Mouse (Mus musculus) forebrain, postnatal 0 days (tissue): ENCODE data around the gene Ltbp1. TPM values are rescaled to one million over a fixed set of nuclear protein-coding genes. Genes with fewer than 3 reads are reported as not detected.

Source experiments
- ATAC-seq: fragments of 200-750 bp; cut with Nextera tagmentation; 2 replicates; pipeline ENCODE4 v1.8.0; 2017; ENCODE audit warnings: mild to moderate bottlenecking, moderate library complexity
- DNase-seq: peaks from one replicate; pipeline ENCODE4 v3.0.0-alpha.2; 2015
- H3K27ac ChIP-seq: fragments of 300-500 bp; sonication (generic); 2 replicates; pipeline ENCODE4 v1.5.1; 2014; ENCODE audit warnings: low read depth, mild to moderate bottlenecking, antibody characterized with exemption, low read length, moderate library complexity, mixed read lengths
- H3K27me3 ChIP-seq: fragments of 300-500 bp; sonication (generic); 2 replicates; pipeline ENCODE4 v1.6.1; 2014; ENCODE audit warnings: mild to moderate bottlenecking, low read length, mixed read lengths; ENCODE audit not compliant: insufficient read depth
- H3K36me3 ChIP-seq: fragments of 300-500 bp; sonication (generic); 2 replicates; pipeline ENCODE4 v1.6.1; 2014; ENCODE audit warnings: mild to moderate bottlenecking, moderate library complexity; ENCODE audit not compliant: insufficient read depth
- H3K4me1 ChIP-seq: fragments of 300-500 bp; sonication (generic); 2 replicates; pipeline ENCODE4 v1.6.1; 2014; ENCODE audit warnings: antibody characterized with exemption; ENCODE audit not compliant: insufficient read depth
- H3K4me2 ChIP-seq: fragments of 300-500 bp; sonication (generic); 2 replicates; pipeline ENCODE4 v1.6.1; 2014; ENCODE audit warnings: low read depth, mild to moderate bottlenecking, moderate library complexity
- H3K4me3 ChIP-seq: fragments of 300-500 bp; sonication (generic); 2 replicates; pipeline ENCODE4 v1.5.1; 2014; ENCODE audit warnings: low read depth, low read length, mixed read lengths
- H3K9ac ChIP-seq: fragments of 300-500 bp; sonication (generic); 2 replicates; pipeline ENCODE4 v1.6.1; 2014; ENCODE audit warnings: mild to moderate bottlenecking
- H3K9me3 ChIP-seq: fragments of 300-500 bp; sonication (generic); 2 replicates; pipeline ENCODE4 v1.6.1; 2016; ENCODE audit warnings: low read length
- CTCF ChIP-seq: sonication (generic); IDR thresholded peaks from 2 replicates; pipeline ENCODE4 v1.5.1; 2016; ENCODE audit warnings: antibody characterized with exemption, control low read depth, low read depth
- WGBS: fragments of 180-500 bp; shearing (Covaris S2); extraction: QIAGEN DNeasy Blood & Tissue Kit; methylation state at CpG from one replicate; pipeline ENCODE4 v1.1.7; 2014; 5-methylcytosine and 5-hydroxymethylcytosine counted together
- polyA plus RNA-seq: library from polyadenylated mRNA; unstranded; fragments of >200 nt; fragmentation: Nextera tagmentation; extraction: Ambion mirVana; gene quantifications from 2 replicates; pipeline ENCODE4 v1.2.1, GENCODE M21; 2015
- total RNA-seq: library from RNA; depleted of rRNA; stranded (reverse); fragments of >200 nt; gene quantifications from 2 replicates; pipeline ENCODE4 v1.2.3, GENCODE M21; 2014

The Ltbp1 gene
- total and polyA plus RNA-seq, 2 experiments from 2014 or later = 1.5 to 5.2 TPM

- TF ChIP-seq CTCF = no peak
Measured at GRCm38 (mm10) chr17:75233206-75233605, 227.8 kb downstream of the Ltbp1 start.

GRCm38 (mm10) chr17:75233923-75234322, 228.6 kb downstream of the Ltbp1 start:
- Histone ChIP-seq H3K4me2 (no peak overlapping the region), H3K4me1 (no peaks in the 10 kb centered on the region), H3K36me3 (no peaks in the 10 kb centered on the region), H3K4me3 (no peak overlapping the region), H3K9me3 (no peaks in the 10 kb centered on the region), H3K9ac (no peak overlapping the region), H3K27ac (no peak overlapping the region), H3K27me3 (no peaks in the 10 kb centered on the region)
- 90% methylated on average over 4 of the region's 4 CpGs for WGBS
- ATAC-seq (no peak), DNase-seq (no peak)
- no peak for TF ChIP-seq CTCF

More at GRCm38 (mm10) chr17:75233206-75233605, 227.8 kb downstream of the Ltbp1 start:
- no peak overlapping the region for H3K4me3 ChIP-seq
- WGBS = 10% methylated on average over 2 of the region's 2 CpGs
- no peak overlapping the region for H3K4me2 ChIP-seq
- DNase-seq (no peak), ATAC-seq (no peak)
- no peak overlapping the region for H3K9ac ChIP-seq
- H3K36me3 ChIP-seq = no peaks in the 10 kb centered on the region
- H3K27me3 ChIP-seq = no peaks in the 10 kb centered on the region
- no peak overlapping the region for H3K27ac ChIP-seq
- no peaks in the 10 kb centered on the region for H3K9me3 ChIP-seq
- no peaks in the 10 kb centered on the region for H3K4me1 ChIP-seq

DNA sequence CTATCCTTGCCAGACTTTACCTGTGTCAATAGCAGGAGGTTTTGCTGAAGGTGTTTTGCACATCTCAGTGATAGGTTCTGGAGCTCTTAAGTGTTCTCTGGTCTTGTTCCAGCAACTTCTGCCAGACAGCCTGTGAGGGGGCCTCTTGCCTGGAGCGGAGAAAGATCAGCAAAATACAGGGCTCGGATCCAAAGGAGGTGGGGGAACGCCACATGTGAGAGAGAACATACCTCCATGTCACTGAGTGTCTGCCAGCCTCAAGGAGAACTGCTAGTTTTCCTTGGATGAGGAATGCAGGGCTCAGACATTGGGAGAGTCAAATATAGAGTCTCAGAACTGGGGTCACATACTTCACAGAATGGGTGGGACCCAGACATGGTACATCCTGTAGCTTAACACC, 230.4 kb downstream of the Ltbp1 start:
- Histone ChIP-seq H3K27ac (no peak overlapping the region), H3K4me2 (no peak overlapping the region), H3K27me3 (no peaks in the 10 kb centered on the region), H3K36me3 (no peaks in the 10 kb centered on the region), H3K9ac (no peak overlapping the region), H3K4me3 (no peak overlapping the region), H3K4me1 (no peaks in the 10 kb centered on the region), H3K9me3 (no peaks in the 10 kb centered on the region)
- TF ChIP-seq CTCF = no peak
- DNase-seq (no peak), ATAC-seq (no peak)
- 68% methylated on average over 3 of the region's 3 CpGs for WGBS

DNA sequence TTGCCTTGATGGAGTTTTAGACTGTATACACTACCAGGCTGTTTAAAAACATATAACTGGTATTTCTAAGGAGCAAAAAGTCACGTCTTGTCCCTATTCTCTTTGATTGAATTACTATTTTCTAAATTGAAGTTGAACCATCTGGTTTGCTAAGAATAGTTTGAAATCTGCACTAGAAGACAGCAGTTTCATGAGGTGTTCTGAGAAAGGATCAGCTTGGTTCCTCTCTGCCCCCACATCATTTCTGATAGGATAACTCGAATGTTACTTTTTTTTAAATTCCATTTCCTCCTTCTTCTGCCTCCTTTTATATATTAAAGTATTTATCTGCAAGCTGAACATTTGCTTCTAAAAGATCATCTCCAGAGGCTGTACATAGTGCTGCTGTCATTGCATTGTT, 231.2 kb downstream of the Ltbp1 start:
- H3K36me3 ChIP-seq = no peaks in the 10 kb centered on the region
- no peak for DNase-seq
- no peak overlapping the region for H3K4me3 ChIP-seq
- no peaks in the 10 kb centered on the region for H3K4me1 ChIP-seq
- no peaks in the 10 kb centered on the region for H3K9me3 ChIP-seq
- H3K27me3 ChIP-seq = no peaks in the 10 kb centered on the region
- no peak overlapping the region for H3K4me2 ChIP-seq
- 89% methylated on average over 2 of the region's 2 CpGs for WGBS
- H3K9ac ChIP-seq = no peak overlapping the region
- TF ChIP-seq CTCF = no peak
- ATAC-seq = no peak
- no peak overlapping the region for H3K27ac ChIP-seq

- Histone ChIP-seq H3K27ac (no peak overlapping the region), H3K4me1 (no peaks in the 10 kb centered on the region), H3K9me3 (no peaks in the 10 kb centered on the region), H3K4me2 (no peak overlapping the region), H3K9ac (no peak overlapping the region), H3K36me3 (no peaks in the 10 kb centered on the region), H3K4me3 (no peak overlapping the region), H3K27me3 (no peaks in the 10 kb centered on the region)
- DNase-seq (no peak), ATAC-seq (no peak)
- 94% methylated on average over 3 of the region's 3 CpGs for WGBS
- no peak for TF ChIP-seq CTCF
Measured at GRCm38 (mm10) chr17:75237456-75237855, 232.1 kb downstream of the Ltbp1 start.

DNA sequence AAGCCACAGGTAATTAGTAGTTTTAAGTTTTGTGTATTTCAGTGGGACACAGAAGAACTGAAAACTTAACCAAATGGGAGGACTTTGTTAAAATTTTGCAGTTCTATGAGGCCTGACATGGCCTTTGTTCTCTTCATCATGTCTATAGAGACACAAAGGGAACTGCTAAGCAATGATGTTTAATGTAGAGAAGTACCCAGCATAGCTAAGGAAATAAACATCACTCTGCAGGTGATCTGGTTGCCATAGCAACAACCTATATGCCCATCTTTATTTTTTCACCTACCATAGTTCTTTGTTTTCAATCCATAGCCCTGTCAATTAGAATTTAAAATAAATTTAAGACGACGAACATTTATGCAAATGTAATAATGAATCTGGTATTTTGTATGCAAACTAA, 233.3 kb downstream of the Ltbp1 start:
- Histone ChIP-seq H3K4me2 (no peak overlapping the region), H3K9ac (no peak overlapping the region), H3K4me1 (no peaks in the 10 kb centered on the region), H3K27ac (no peak overlapping the region), H3K4me3 (no peak overlapping the region), H3K9me3 (no peaks in the 10 kb centered on the region), H3K36me3 (no peaks in the 10 kb centered on the region), H3K27me3 (no peaks in the 10 kb centered on the region)
- WGBS = 67% methylated on average over 2 of the region's 2 CpGs
- TF ChIP-seq CTCF = no peak
- DNase-seq (no peak), ATAC-seq (no peak)

GRCm38 (mm10) chr17:75239545-75239944, 234.2 kb downstream of the Ltbp1 start:
- 62% methylated on average over 3 of the region's 3 CpGs for WGBS
- DNase-seq (no peak), ATAC-seq (no peak)
- Histone ChIP-seq H3K9me3 (no peaks in the 10 kb centered on the region), H3K9ac (no peak overlapping the region), H3K4me1 (no peaks in the 10 kb centered on the region), H3K27me3 (no peaks in the 10 kb centered on the region), H3K4me2 (no peak overlapping the region), H3K36me3 (no peaks in the 10 kb centered on the region), H3K4me3 (no peak overlapping the region), H3K27ac (no peak overlapping the region)
- no peak for TF ChIP-seq CTCF

DNA sequence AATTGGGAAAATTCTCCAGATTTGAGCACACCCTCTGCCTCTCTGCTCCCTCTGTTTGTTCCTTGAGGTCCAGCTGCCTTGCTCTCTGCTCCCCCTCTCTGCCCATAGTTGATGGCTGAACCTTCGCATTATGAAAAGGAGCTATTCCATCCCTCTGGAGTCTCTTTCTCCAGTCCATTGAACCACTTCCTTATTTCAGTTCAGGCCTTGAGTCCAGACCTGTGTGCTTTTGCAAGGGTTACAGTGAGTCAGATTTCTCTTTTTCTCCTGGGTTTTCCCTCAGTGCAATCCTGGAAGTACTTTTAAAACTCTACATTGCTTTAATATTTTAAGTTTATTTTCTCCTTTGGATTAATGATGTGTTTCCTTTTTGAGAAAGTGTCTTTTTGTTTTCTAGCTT, 236.7 kb downstream of the Ltbp1 start:
- 88% methylated on average over 1 of the region's 1 CpGs for WGBS
- DNase-seq (no peak), ATAC-seq (no peak)
- no peak for TF ChIP-seq CTCF
- H3K4me3 ChIP-seq = no peak overlapping the region
- H3K4me2 ChIP-seq = no peak overlapping the region
- H3K4me1 ChIP-seq = no peaks in the 10 kb centered on the region
- H3K27ac ChIP-seq = no peak overlapping the region
- no peaks in the 10 kb centered on the region for H3K36me3 ChIP-seq
- H3K9me3 ChIP-seq = no peaks in the 10 kb centered on the region
- H3K27me3 ChIP-seq = no peaks in the 10 kb centered on the region
- no peak overlapping the region for H3K9ac ChIP-seq
